Mouse (Mus musculus): Measurements from ENCODE around the gene Dnajc7. TPM values are rescaled to one million over a fixed set of nuclear protein-coding genes. Genes with fewer than 3 reads are reported as not detected.

Dnajc7 gene
- polyA plus RNA-seq, 1 experiment from 2014 or later: 283 TPM

- WGBS: 89% methylated on average over 6 of the region's 6 CpGs
- Histone ChIP-seq H3K4me1 (peaks cover 6% of the 10 kb centered on the region; the same call in 1 of the 2 replicates), H3K36me3 (ENCODE audit: poor library complexity, severe bottlenecking) (peaks cover 23% of the 10 kb centered on the region), H3K4me3 (no peak overlapping the region), H3K9ac (no peak overlapping the region), H3K4me2 (no peak overlapping the region), H3K27ac (no peak overlapping the region), H3K9me3 (replicated peaks) (no peaks in the 10 kb centered on the region), H3K27me3 (no peaks in the 10 kb centered on the region)
- no peak for ATAC-seq
These were observed 8.3 kb downstream of the Dnajc7 start for GRCm38 (mm10) chr11:100611627-100612026.

DNA sequence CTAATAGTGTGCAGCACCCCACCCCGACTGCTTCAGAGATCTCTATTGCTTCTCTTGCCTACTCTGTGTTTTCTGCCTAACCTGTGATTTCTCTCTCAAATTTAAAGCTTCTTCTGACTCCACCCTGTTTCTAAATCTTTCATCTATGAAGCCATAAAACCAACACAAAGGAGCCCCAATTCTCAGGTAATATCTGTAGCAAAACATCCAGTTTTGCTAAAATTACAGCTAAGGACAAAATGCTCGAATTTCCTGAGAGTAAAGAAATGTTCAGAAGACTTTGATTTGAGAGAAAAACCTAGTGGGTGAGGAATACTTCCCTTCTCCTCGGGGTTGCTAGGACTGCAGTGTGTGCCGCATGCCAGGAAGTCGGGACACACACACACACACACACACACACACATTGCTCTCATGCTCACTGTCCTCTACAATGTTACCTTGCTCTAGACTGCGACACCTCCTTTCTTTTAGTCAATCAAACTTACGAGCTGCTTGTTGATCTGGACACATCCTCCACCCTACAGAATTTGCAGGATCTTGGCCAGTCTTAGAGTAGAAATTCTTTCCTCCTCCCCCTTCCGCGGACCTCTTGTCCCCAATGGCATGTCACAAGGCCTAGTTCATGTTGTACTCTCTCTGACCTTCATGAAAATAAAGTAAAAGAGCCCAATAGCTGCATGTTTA lies 9.8 kb downstream of the Dnajc7 start:
- no peak for ATAC-seq
- no peak overlapping the region for H3K27ac ChIP-seq
- 88% methylated on average over 9 of the region's 9 CpGs for WGBS

GRCm38 (mm10) chr11:100609355-100609996 lies 10.5 kb downstream of the Dnajc7 start:
- H3K27me3 ChIP-seq: no peaks in the 10 kb centered on the region
- H3K9me3 ChIP-seq (replicated peaks): no peaks in the 10 kb centered on the region
- H3K4me3 ChIP-seq: no peak overlapping the region
- 91% methylated on average over 5 of the region's 5 CpGs for WGBS
- H3K36me3 ChIP-seq (ENCODE audit: poor library complexity, severe bottlenecking): peaks cover 14% of the 10 kb centered on the region
- no peak overlapping the region for H3K4me2 ChIP-seq
- no peak overlapping the region for H3K9ac ChIP-seq
- no peak overlapping the region for H3K27ac ChIP-seq
- H3K4me1 ChIP-seq: peaks cover 17% of the 10 kb centered on the region
- no peak for ATAC-seq

More for the DNA sequence above, 9.8 kb downstream of the Dnajc7 start:
- H3K9me3 ChIP-seq (replicated peaks): no peaks in the 10 kb centered on the region
- H3K27me3 ChIP-seq: no peaks in the 10 kb centered on the region
- H3K9ac ChIP-seq: no peak overlapping the region
- peaks cover 14% of the 10 kb centered on the region for H3K36me3 ChIP-seq (ENCODE audit: poor library complexity, severe bottlenecking)
- no peak overlapping the region for H3K4me3 ChIP-seq
- H3K4me2 ChIP-seq: no peak overlapping the region
- peaks cover 14% of the 10 kb centered on the region for H3K4me1 ChIP-seq

DNA sequence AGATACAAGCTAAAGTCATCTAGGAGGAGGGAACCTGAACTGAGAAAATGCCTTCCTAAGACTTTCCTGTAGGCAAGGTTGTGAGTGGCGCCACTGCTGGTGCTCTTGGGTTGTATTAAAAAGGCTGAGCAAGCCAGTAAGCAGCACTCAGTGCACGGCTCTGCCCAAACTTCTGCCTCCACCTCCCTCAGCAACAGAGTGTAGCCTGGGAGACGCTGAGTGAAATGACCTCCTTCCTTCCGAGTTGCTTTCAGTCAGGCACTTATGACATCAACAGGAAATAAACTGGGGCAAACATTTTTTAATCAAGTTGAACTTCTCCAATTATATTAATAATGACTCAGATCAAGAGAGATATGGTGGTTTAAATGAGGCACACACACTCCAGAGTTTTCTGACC lies 11.2 kb downstream of the Dnajc7 start:
- Histone ChIP-seq H3K9me3 (replicated peaks) (no peaks in the 10 kb centered on the region), H3K27ac (no peak overlapping the region), H3K4me1 (peaks cover 24% of the 10 kb centered on the region), H3K9ac (no peak overlapping the region), H3K4me2 (no peak overlapping the region), H3K27me3 (no peaks in the 10 kb centered on the region), H3K4me3 (no peak overlapping the region), H3K36me3 (ENCODE audit: poor library complexity, severe bottlenecking) (peaks cover 14% of the 10 kb centered on the region)
- ATAC-seq: no peak
- 85% methylated on average over 4 of the region's 4 CpGs for WGBS

GRCm38 (mm10) chr11:100607121-100607520 lies 12.8 kb downstream of the Dnajc7 start:
- no peak overlapping the region for H3K9ac ChIP-seq
- H3K27ac ChIP-seq: no peak overlapping the region
- H3K27me3 ChIP-seq: no peaks in the 10 kb centered on the region
- WGBS: 98% methylated on average over 6 of the region's 6 CpGs
- no peak for ATAC-seq
- no peak overlapping the region for H3K4me3 ChIP-seq
- peaks cover 17% of the 10 kb centered on the region for H3K36me3 ChIP-seq (ENCODE audit: poor library complexity, severe bottlenecking)
- peaks cover 27% of the 10 kb centered on the region for H3K4me1 ChIP-seq
- no peaks in the 10 kb centered on the region for H3K9me3 ChIP-seq (replicated peaks)
- no peak overlapping the region for H3K4me2 ChIP-seq

GRCm38 (mm10) chr11:100605451-100605850 lies 14.5 kb downstream of the Dnajc7 start:
- H3K4me1 ChIP-seq: peaks cover 26% of the 10 kb centered on the region
- WGBS: 85% methylated on average over 10 of the region's 10 CpGs
- ATAC-seq: no peak
- no peaks in the 10 kb centered on the region for H3K27me3 ChIP-seq
- H3K9ac ChIP-seq: peak overlapping the region; percentile 26; the same call in 1 of the 2 replicates
- H3K36me3 ChIP-seq (ENCODE audit: poor library complexity, severe bottlenecking): peaks cover 24% of the 10 kb centered on the region
- H3K27ac ChIP-seq: peak overlapping the region; percentile 40; the same call in 1 of the 2 replicates
- H3K9me3 ChIP-seq (replicated peaks): no peaks in the 10 kb centered on the region
- H3K4me2 ChIP-seq: no peak overlapping the region
- no peak overlapping the region for H3K4me3 ChIP-seq

GRCm38 (mm10) chr11:100604321-100605005 lies 15.5 kb downstream of the Dnajc7 start:
- peaks cover 23% of the 10 kb centered on the region; the same call in 1 of the 2 replicates for H3K4me1 ChIP-seq

DNA sequence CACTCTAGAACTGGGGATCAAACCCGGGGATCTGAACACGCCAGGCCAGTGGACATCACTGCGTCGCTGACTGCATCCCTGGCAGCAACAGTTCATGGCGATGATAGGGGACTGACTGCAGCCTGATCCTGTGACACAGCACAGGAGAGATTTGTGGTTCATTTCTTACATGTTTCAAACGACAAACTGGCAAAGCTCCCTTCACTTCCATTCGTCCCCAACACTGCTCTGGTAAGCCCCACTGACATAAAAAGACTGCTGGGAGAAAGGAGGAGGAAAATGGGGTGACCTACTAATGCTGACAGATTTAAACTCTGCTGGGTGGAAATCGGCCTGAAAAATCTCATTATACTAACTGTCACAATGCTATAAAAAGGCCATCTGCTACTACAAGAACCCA lies 16.2 kb downstream of the Dnajc7 start:
- Histone ChIP-seq H3K4me3 (no peak overlapping the region), H3K9ac (no peak overlapping the region), H3K27me3 (no peaks in the 10 kb centered on the region), H3K36me3 (ENCODE audit: poor library complexity, severe bottlenecking) (peaks cover 37% of the 10 kb centered on the region), H3K4me2 (no peak overlapping the region), H3K27ac (no peak overlapping the region), H3K9me3 (replicated peaks) (no peaks in the 10 kb centered on the region), H3K4me1 (peaks cover 23% of the 10 kb centered on the region; the same call in 1 of the 2 replicates)
- WGBS: 81% methylated on average over 8 of the region's 8 CpGs
- ATAC-seq: no peak

More at GRCm38 (mm10) chr11:100604321-100605005, 15.5 kb downstream of the Dnajc7 start:
- H3K36me3 ChIP-seq (ENCODE audit: poor library complexity, severe bottlenecking): peaks cover 31% of the 10 kb centered on the region
- H3K9ac ChIP-seq: no peak overlapping the region
- H3K4me3 ChIP-seq: no peak overlapping the region
- H3K4me2 ChIP-seq: no peak overlapping the region
- 80% methylated on average over 4 of the region's 4 CpGs for WGBS
- no peak for ATAC-seq
- H3K9me3 ChIP-seq (replicated peaks): no peaks in the 10 kb centered on the region
- H3K27ac ChIP-seq: no peak overlapping the region
- H3K27me3 ChIP-seq: no peaks in the 10 kb centered on the region

DNA sequence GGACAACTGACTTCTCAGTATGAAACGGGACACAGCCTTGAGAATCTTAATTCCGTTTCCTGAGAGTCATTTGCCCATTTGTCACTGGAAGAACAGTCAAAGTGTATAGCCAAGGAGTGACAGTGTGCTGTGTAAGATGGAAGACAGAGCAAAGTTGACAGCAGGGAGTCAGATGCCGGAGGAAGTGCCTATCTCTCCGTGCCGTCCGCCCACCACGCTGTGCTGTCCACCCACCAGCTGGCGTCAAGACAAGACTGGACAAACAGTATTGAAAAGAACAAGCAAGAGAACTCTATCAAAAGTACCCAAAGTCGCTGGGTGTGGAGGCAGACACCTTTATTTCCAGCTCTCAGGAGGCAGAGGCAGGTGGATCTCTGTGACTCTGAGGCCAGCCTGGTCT lies 16.8 kb downstream of the Dnajc7 start:
- ATAC-seq: no peak
- Histone ChIP-seq H3K4me2 (no peak overlapping the region), H3K4me1 (peaks cover 23% of the 10 kb centered on the region; the same call in 1 of the 2 replicates), H3K27ac (no peak overlapping the region), H3K36me3 (ENCODE audit: poor library complexity, severe bottlenecking) (peaks cover 41% of the 10 kb centered on the region), H3K27me3 (no peaks in the 10 kb centered on the region), H3K9ac (no peak overlapping the region), H3K4me3 (no peak overlapping the region), H3K9me3 (replicated peaks) (no peaks in the 10 kb centered on the region)
- WGBS: 95% methylated on average over 9 of the region's 9 CpGs

GRCm38 (mm10) chr11:100601372-100601771 lies 18.6 kb downstream of the Dnajc7 start:
- ATAC-seq: no peak
- no peaks in the 10 kb centered on the region for H3K9me3 ChIP-seq (replicated peaks)

DNA sequence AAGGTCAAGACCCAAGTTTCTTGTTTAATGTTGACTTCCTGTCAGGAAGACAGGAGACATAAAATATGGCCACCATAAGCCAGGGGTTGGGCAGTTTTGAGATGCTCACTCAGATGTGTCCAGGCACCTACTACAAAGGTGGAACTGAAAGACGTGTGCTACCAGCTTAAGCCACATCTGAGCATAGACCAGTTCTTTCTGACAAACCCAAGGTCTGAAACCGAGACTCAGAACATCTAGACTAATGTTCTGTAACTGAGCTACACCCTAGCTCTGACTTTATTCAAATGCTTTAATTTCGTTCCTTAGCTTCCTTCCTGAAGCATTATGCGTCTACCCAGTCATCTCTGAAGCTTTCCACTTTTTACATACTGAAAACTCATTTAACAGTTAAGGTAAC lies 21.9 kb downstream of the Dnajc7 start:
- no peak for ATAC-seq
- Histone ChIP-seq H3K4me3 (no peak overlapping the region), H3K27me3 (no peaks in the 10 kb centered on the region), H3K36me3 (ENCODE audit: poor library complexity, severe bottlenecking) (peaks cover 88% of the 10 kb centered on the region), H3K27ac (no peak overlapping the region), H3K4me1 (no peaks in the 10 kb centered on the region), H3K9ac (no peak overlapping the region), H3K9me3 (replicated peaks) (no peaks in the 10 kb centered on the region), H3K4me2 (no peak overlapping the region)
- 92% methylated on average over 4 of the region's 4 CpGs for WGBS

More at GRCm38 (mm10) chr11:100601372-100601771, 18.6 kb downstream of the Dnajc7 start:
- Histone ChIP-seq H3K4me3 (no peak overlapping the region), H3K4me2 (no peak overlapping the region), H3K27ac (no peak overlapping the region), H3K27me3 (no peaks in the 10 kb centered on the region), H3K36me3 (ENCODE audit: poor library complexity, severe bottlenecking) (peaks cover 57% of the 10 kb centered on the region), H3K9ac (no peak overlapping the region), H3K4me1 (peaks cover 21% of the 10 kb centered on the region; the same call in 1 of the 2 replicates)
- WGBS: 94% methylated on average over 3 of the region's 3 CpGs

DNA sequence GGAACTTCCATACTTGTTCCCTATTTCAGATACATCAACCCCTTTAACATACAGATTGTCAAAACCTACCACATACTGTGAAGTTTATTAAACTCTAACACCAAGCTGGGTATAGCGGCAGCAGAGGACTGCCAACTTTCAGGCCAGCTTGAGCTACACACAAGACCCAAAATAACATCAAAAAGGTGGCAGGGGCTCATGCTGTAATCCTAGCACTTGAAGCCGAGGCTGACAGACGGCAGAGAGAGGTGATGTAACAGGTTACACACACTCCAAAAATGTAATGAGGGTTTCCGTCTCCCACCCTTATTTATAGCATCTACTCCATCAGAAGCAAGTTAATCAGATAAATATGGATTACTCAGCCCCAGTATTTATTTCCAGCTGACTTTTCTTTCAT lies 24.4 kb downstream of the Dnajc7 start:
- no peaks in the 10 kb centered on the region for H3K9me3 ChIP-seq (replicated peaks)
- no peaks in the 10 kb centered on the region for H3K4me1 ChIP-seq
- H3K36me3 ChIP-seq (ENCODE audit: poor library complexity, severe bottlenecking): peaks cover 98% of the 10 kb centered on the region
- H3K4me3 ChIP-seq: no peak overlapping the region
- WGBS: 86% methylated on average over 4 of the region's 4 CpGs
- no peak for ATAC-seq
- no peak overlapping the region for H3K9ac ChIP-seq
- H3K27me3 ChIP-seq: no peaks in the 10 kb centered on the region
- no peak overlapping the region for H3K27ac ChIP-seq
- no peak overlapping the region for H3K4me2 ChIP-seq
